Mouse (Mus musculus) neural tube, postnatal 0 days (tissue): ENCODE measurements around the gene Gm2310. TPM values are rescaled to one million over a fixed set of nuclear protein-coding genes. Genes with fewer than 3 reads are reported as not detected.

Experiments
- polyA plus RNA-seq: library from polyadenylated mRNA; unstranded; fragments of >200 nt; fragmentation: Nextera tagmentation; extraction: Ambion mirVana; gene quantifications from 2 replicates; pipeline ENCODE4 v1.2.1, GENCODE M21; 2015

Gene Gm2310
- not detected in 2 replicates for polyA plus RNA-seq

DNA sequence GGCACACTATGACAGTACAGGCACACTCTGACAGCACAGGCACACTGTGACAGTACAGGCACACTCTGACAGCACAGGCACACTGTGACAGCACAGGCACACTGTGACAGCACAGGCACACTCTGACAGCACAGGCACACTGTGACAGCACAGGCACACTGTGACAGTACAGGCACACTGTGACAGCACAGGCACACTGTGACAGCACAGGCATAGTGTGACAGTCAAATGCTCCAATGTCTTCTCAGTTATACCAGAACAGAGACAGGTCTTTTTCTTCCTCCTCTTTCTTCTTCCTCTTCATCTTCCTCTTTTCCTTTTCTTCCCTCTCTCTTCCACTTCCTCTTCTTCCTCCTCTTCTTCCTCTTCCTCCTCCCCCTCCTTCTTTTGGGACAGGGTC is at the start of gene Gm2310:
Gm2310 (minus strand) TSS at position 101 of the 400 bp plus-strand sequence.

Other genes with a start within 250 kb of the Gm2310 start
- gene Nipbl, start 75.5 kb downstream of the Gm2310 start, polyA plus RNA-seq: 10.7 and 12.0 TPM in 2 replicates
- gene Slc1a3, start 190.8 kb upstream of the Gm2310 start, polyA plus RNA-seq: 192 and 218 TPM in 2 replicates